ENCODE assay signal across 17 mouse cellular contexts in the genomic region with DNA sequence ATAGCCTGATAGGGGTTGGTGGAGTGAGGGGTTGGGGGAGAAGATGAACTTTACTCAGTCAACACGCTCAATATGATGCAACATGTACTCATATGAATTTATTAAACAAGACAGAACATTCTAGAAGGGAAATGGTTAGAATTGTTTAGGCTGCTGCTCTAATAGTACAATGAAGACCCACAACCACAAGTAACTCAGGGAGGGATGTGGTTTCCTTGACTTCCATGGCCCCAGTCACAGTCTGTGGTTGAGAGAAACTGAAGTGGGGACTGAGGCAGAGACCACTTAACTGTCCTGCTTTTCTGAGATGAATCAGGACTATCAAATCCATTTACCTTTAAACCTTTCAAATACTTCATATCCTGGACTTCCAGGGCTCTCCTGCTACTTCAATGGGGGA.
"Had no signal": no experiment of that assay in that cellular context is flagged by ENCODE, and none has a peak within 500 bp of the region (broad histone marks: within the 10 kb centered on the region; RNA-seq: fewer than 3 reads in every experiment).

No protein-coding gene starts in this region.

- DNase-seq: left cerebral cortex, postnatal 4 days; liver; liver, embryonic 13.5 days; liver, postnatal 0 days; lung, adult 18-20 months; lung, adult 2 months; lung, embryonic 14.5 days; lung, postnatal 10 days; lung, postnatal 14 days; lung, postnatal 36 days; lung, postnatal 4 days; midbrain, embryonic 14.5 days had no signal

- ATAC-seq: liver, embryonic 12.5 days; liver, postnatal 0 days; lung, postnatal 0 days; midbrain, embryonic 13.5 days; midbrain, embryonic 15.5 days; midbrain, embryonic 16.5 days had no signal
